Mouse (Mus musculus): ENCODE results near the gene Aurkaip1. TPM values are rescaled to one million over a fixed set of nuclear protein-coding genes. Genes with fewer than 3 reads are reported as not detected.
"Not testable (repeated sequence)": the region's sequence is repeated elsewhere in the genome, so short reads cannot be mapped to it uniquely, and the experiment has no call there.

Gene Aurkaip1
- polyA plus RNA-seq (2012; rRNA removed): 100 and 128 TPM in 2 replicates

GRCm38 (mm10) chr4:155831205-155831766, at the start of gene Aurkaip1:
Aurkaip1 (plus strand) TSS chr4:155831272.
- peak; percentile 99 for DNase-seq (ENCODE audit: low read depth)
- TF ChIP-seq POLR2A (IDR thresholded peaks at IDR 0.05; ENCODE audit: borderline replicate concordance, extremely low read depth, insufficient read depth, insufficient read length, poor library complexity, severe bottlenecking): peak; percentile 46; the same call in 1 of the 2 replicates
- peak; percentile 92 for TF ChIP-seq CTCF (IDR thresholded peaks at IDR 0.05; ENCODE audit: borderline replicate concordance, extremely low read depth, insufficient read depth, insufficient read length)

DNA sequence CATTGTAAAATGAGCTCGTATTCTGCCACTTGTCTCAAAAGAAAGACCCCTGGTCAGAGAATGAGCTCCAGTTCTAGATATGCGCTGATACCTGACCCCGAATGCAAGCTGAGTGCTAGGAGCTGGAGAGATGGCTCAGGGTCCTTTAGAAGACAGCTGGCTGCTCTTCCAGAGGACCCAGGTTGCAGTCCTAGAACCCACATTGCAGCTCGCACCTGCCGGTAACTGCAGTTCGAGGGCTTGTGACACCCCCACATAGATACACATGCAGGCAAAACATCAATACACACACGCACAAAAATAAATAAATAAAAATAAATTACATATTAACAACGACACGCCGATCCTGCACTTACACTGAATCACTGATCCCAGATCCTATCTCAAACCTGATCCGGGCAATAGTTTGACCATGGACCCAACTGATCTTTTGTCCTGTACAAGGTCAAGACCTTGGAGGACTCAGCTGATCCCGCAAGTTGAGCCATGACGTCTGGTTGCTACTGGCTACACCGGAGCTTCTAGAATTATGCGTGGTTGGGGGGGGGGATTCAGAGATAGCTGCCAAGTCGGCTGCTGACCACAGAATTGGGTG, 47.5 kb upstream of the Aurkaip1 start:
- TF ChIP-seq POLR2A (IDR thresholded peaks at IDR 0.05; ENCODE audit: borderline replicate concordance, extremely low read depth, insufficient read depth, insufficient read length, poor library complexity, severe bottlenecking) (no peak), CTCF (IDR thresholded peaks at IDR 0.05; ENCODE audit: borderline replicate concordance, extremely low read depth, insufficient read depth, insufficient read length) (no peak)
- no peak for DNase-seq (ENCODE audit: low read depth)

DNA sequence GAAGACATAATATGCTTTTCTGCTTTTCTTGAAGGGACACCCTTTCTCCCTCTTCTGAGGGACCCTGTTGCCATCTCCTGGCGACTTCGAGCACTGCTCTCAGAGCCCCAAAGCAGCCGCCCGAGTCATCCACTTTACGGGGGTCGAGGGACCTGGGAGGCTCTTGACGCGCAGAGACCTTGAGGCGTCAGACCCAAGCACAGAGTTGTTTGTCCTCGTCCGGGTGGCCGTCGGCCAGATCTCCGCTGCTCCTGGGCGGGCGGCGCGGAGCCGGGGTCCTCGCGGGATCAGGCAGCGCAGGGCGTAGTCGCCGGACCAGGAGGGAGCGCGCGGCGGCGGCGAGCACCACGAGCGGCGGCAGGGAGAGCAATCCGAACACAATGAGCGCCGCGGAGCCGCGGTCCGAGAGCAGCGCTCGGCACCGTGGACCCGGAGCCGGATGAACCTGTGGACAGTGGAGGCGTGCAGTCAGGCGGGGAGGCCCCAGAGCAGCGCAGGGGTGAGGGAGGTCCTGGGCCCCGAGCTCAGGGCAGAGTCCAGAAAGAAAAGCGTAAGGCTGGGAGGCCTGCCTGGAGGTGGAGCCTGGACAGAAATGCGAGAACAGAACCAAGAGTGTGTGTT, 46.9 kb upstream of the Aurkaip1 start:
- TF ChIP-seq POLR2A (IDR thresholded peaks at IDR 0.05; ENCODE audit: borderline replicate concordance, extremely low read depth, insufficient read depth, insufficient read length, poor library complexity, severe bottlenecking) (no peak; the same call in 1 of the 2 replicates), CTCF (IDR thresholded peaks at IDR 0.05; ENCODE audit: borderline replicate concordance, extremely low read depth, insufficient read depth, insufficient read length) (peak; percentile 71)
- peak; percentile 92 for DNase-seq (ENCODE audit: low read depth)

DNA sequence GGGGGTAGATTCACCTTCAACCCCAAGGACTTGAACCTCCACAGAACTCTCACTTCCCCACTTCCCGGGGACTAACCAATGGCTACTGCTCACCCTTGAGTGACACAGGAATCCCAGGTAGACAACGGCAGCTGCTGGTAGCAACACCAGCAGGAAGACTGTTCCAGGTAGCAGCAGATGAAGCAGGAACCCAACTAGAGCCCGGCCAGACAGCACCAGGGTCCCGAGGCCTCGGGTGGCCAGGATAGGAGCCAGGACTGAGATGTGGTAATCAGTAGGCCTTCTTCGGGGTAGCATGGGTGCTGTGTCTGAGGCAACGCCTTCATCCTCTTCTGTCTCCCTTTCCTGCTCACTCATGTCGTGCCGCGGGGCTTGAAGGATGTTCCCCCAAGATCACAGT, 45.8 kb upstream of the Aurkaip1 start:
- DNase-seq (ENCODE audit: low read depth): no peak
- TF ChIP-seq POLR2A (IDR thresholded peaks at IDR 0.05; ENCODE audit: borderline replicate concordance, extremely low read depth, insufficient read depth, insufficient read length, poor library complexity, severe bottlenecking): no peak
- no peak for TF ChIP-seq CTCF (IDR thresholded peaks at IDR 0.05; ENCODE audit: borderline replicate concordance, extremely low read depth, insufficient read depth, insufficient read length)

DNA sequence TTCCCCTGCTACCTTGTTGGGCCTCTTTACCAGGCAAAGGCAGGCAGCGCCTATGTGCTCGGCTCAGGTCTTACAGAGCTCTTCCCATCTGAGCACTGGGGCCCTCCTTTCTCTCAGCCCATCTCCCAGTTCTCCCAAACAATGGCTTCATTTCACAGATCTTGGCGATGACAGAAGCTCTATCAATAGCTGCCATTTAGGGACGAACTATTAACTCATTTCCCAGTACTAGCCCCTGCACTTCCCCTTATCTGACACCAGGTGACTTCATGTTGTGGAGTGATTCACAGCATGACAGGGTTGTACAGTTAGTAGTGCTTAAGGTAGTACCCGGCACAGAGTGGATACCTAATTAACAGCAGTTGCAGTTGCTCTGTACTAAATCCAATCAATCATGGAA, 45.3 kb upstream of the Aurkaip1 start, which contains the start of gene Tmem88b:
Gene Tmem88b (minus strand): TSS at position 56 of the 400 bp plus-strand sequence.
- TF ChIP-seq POLR2A (IDR thresholded peaks at IDR 0.05; ENCODE audit: borderline replicate concordance, extremely low read depth, insufficient read depth, insufficient read length, poor library complexity, severe bottlenecking): no peak
- no peak; the same call in 1 of the 2 replicates for TF ChIP-seq CTCF (IDR thresholded peaks at IDR 0.05; ENCODE audit: borderline replicate concordance, extremely low read depth, insufficient read depth, insufficient read length)
- no peak for DNase-seq (ENCODE audit: low read depth)

DNA sequence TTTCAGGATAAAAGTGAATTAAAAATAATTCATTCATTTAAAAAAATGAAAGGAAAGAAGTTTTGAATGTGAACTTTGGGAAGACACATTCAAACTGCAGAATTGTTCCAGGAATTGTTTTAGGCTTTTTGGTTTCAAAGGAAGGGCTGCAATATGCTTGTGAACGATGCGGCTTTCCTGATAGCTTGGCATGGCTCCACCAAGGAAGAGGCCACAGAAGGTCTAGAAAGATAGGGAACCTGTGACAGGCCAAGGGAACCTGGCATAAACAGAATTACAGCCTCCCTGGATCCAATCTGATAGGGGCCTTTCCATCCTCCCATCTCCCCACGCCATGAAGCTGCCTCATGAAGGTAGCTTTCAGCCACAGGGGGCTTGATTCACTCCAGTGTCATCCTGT, 42.8 kb upstream of the Aurkaip1 start:
- no peak for DNase-seq (ENCODE audit: low read depth)
- TF ChIP-seq CTCF (IDR thresholded peaks at IDR 0.05; ENCODE audit: borderline replicate concordance, extremely low read depth, insufficient read depth, insufficient read length) (no peak), POLR2A (IDR thresholded peaks at IDR 0.05; ENCODE audit: borderline replicate concordance, extremely low read depth, insufficient read depth, insufficient read length, poor library complexity, severe bottlenecking) (no peak)

- not testable (repeated sequence) for DNase-seq (ENCODE audit: low read depth)
Measured at GRCm38 (mm10) chr4:155788833-155789232, 42.2 kb upstream of the Aurkaip1 start.

- TF ChIP-seq POLR2A (IDR thresholded peaks at IDR 0.05; ENCODE audit: borderline replicate concordance, extremely low read depth, insufficient read depth, insufficient read length, poor library complexity, severe bottlenecking): no peak
- no peak for TF ChIP-seq CTCF (IDR thresholded peaks at IDR 0.05; ENCODE audit: borderline replicate concordance, extremely low read depth, insufficient read depth, insufficient read length)
- no peak for DNase-seq (ENCODE audit: low read depth)
Measured at GRCm38 (mm10) chr4:155790021-155790489, 41.0 kb upstream of the Aurkaip1 start, which contains the start of gene Ankrd65. Ankrd65 (plus strand) TSS chr4:155790439.

GRCm38 (mm10) chr4:155790650-155791161, 40.4 kb upstream of the Aurkaip1 start:
- no peak for DNase-seq (ENCODE audit: low read depth)
- TF ChIP-seq CTCF (IDR thresholded peaks at IDR 0.05; ENCODE audit: borderline replicate concordance, extremely low read depth, insufficient read depth, insufficient read length) (no peak), POLR2A (IDR thresholded peaks at IDR 0.05; ENCODE audit: borderline replicate concordance, extremely low read depth, insufficient read depth, insufficient read length, poor library complexity, severe bottlenecking) (no peak)

DNA sequence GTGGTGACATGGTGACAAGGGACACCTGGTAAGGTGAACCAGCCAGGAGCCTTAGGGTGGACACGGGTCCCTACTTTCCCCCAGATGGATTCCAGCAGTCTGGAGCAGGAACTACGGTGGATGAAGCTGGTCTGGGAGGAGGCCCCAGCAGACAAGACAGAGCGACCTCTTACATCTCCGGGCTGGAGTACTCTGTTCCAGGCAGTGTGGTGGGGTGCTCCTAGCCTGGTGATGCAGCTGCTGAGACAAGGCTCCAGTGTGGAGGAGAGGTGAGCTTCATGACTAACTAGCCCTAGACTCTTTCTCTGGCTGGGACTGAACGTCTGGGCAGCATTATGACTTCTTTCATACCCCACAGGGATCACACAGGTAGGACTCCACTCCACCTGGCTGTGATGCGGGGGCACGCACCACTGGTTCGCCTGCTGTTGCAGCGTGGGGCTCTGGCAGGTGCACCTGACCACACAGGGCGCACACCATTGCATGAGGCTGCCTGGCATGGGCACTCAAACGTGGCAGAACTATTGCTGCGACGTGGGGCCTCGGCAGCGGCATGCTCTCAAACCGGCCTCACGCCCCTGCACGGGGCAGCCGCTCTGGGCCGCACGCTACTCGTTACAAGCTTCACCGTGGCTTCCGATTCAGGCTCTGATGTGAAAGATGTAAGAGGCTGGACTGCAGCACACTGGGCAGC, 39.7 kb upstream of the Aurkaip1 start:
- DNase-seq (ENCODE audit: low read depth): no peak
- TF ChIP-seq CTCF (IDR thresholded peaks at IDR 0.05; ENCODE audit: borderline replicate concordance, extremely low read depth, insufficient read depth, insufficient read length) (no peak), POLR2A (IDR thresholded peaks at IDR 0.05; ENCODE audit: borderline replicate concordance, extremely low read depth, insufficient read depth, insufficient read length, poor library complexity, severe bottlenecking) (no peak)

- TF ChIP-seq POLR2A (IDR thresholded peaks at IDR 0.05; ENCODE audit: borderline replicate concordance, extremely low read depth, insufficient read depth, insufficient read length, poor library complexity, severe bottlenecking): no peak
- no peak for TF ChIP-seq CTCF (IDR thresholded peaks at IDR 0.05; ENCODE audit: borderline replicate concordance, extremely low read depth, insufficient read depth, insufficient read length)
- DNase-seq (ENCODE audit: low read depth): no peak
Measured at GRCm38 (mm10) chr4:155793730-155794129, 37.3 kb upstream of the Aurkaip1 start.
